Mouse (Mus musculus) left cerebral cortex, adult 6 months (tissue): Measurements from ENCODE around the gene Fam3a. TPM values are rescaled to one million over a fixed set of nuclear protein-coding genes. Genes with fewer than 3 reads are reported as not detected.

Experiments
- long read RNA-seq, 2 experiments: library from polyadenylated mRNA; unstranded; transcript quantifications; one replicate each; pipeline ENCODE4 v2.0.0; 2019 to 2020
- polyA plus RNA-seq: library from polyadenylated mRNA; unstranded; fragments of <200 nt; fragmentation: Nextera tagmentation; gene quantifications from 2 replicates; pipeline ENCODE4 v1.2.3, GENCODE M21; 2021

Gene Fam3a
- 17.4 and 21.2 TPM in 2 replicates for polyA plus RNA-seq
- long read RNA-seq, experiment 1, transcript Fam3a-206 (9 exons, 1,899 nt), result major isoform, 52 of 85 reads
- long read RNA-seq, experiment 1, partial matches to known transcripts, result 5 of 85 reads
- long read RNA-seq, experiment 1, other reads (novel, unspliced or antisense), result 24 of 85 reads
- long read RNA-seq, experiment 2, transcript Fam3a-206 (9 exons, 1,899 nt), result major isoform, 14 of 29 reads
- long read RNA-seq, experiment 2, partial matches to known transcripts, result 3 of 29 reads
- long read RNA-seq, experiment 2, other reads (novel, unspliced or antisense), result 11 of 29 reads

DNA sequence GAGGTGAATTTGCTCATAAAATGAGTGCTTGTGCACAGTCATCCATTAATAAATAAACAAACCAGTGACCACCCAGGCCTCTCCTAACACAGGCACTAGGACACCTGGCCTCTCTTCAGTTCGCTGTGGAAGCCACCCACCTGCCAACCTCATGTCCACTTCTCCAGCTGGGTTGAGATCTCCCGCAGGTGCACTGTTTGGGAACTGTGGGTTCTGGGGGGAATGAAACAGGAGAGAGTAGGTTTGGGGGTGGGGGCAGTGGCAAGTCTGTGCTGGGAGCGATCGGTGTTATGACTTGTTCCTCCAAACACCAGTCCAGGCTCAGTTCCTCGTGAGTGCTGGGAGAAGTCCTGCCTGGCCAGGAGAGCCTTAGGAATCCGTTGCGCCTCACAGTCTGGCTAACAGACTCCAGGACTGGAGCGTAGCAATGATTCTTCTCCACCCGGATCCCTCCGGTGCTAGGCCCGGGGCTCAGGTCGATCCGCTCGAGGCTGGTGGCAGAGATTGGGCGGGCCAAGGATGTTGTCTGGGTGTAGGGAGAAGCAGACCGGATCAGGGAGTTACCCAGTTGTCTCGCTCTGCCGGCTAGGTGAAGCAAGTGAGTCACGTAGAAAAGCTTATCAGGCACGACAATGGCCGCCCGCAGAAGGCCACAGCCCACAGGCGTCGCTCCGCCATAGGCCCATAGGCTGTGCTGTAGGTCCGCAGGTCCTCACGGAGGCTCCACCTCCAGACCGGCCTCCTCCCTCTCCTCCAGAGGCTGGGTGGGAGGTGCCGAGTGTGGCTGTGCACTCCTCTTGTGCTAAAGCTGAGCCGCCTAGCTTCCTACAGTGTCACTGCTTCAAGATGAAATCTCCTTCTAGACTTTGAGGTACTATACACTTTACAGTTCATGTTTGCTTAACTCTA, at the start of gene Fam3a, which contains the start of gene Ikbkg:
Gene Fam3a, minus strand, starts transcription at position 738 of the 909 bp plus-strand sequence.
Gene Ikbkg, plus strand, starts transcription at position 756 of the 909 bp plus-strand sequence.

DNA sequence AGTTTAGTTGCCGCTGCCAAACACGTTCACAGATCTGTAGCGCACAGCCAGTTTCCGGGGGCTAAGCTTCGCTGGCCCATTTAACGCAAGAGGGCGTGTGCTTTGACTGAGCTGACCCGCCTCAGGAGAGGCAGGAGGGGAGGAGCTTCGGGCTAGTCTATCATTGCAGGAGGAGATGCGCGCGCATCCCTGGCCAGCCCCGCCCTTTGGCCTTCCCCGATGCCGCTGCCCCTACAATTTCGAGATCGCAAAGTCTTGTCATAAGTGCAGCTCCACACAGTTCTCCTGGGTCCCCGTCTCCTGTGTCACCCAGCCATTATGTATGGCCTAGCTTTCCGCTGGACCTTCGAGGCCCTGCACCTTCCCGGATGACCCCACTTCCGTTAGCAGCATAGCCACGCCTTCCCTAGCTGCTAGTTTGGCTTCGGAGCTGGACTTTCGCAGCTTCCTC, 35.8 kb upstream of the Fam3a start, which contains the start of gene G6pdx:
Gene G6pdx, minus strand, starts transcription at position 369 of the 451 bp plus-strand sequence.

GRCm38 (mm10) chrX:74372888-74373549, 20.1 kb downstream of the Fam3a start, which contains the start of the genes Ubl4a and Slc10a3:
TSS of gene Ubl4a (minus strand) at chrX:74373218.
TSS of gene Slc10a3 (minus strand) at chrX:74373349.

DNA sequence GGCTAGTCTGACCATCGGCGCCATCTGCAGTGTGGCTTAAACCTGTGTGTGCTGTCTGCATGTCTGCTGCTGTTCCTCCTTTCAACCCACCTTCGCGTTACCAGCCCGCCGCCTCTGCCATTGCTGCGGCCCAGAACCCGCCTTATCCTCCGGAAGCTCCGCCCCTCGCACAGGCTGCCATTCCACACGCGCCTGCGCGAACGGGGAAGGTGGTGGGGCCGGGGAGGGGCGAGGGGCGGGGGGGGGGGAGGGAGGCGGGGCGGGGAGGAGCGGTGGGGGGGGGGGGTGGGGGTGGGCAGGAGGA, 39.7 kb downstream of the Fam3a start, which contains the start of gene Lage3:
Gene Lage3, minus strand, starts transcription at position 152 of the 304 bp plus-strand sequence.

Other genes with a start within 250 kb of the Fam3a start
- gene Tex28, start 225.4 kb downstream of the Fam3a start, polyA plus RNA-seq, result not detected in 2 replicates
- gene Tktl1, start 216.0 kb downstream of the Fam3a start, polyA plus RNA-seq, result 0.13 TPM in 1 of 2 replicates, not detected in the other
- 3.0 and 3.1 TPM in 2 replicates for gene Flna, start 143.5 kb downstream of the Fam3a start, polyA plus RNA-seq
- gene Emd, start 138.6 kb downstream of the Fam3a start, polyA plus RNA-seq, result 8.0 and 8.3 TPM in 2 replicates
- gene Rpl10, start 122.5 kb downstream of the Fam3a start, polyA plus RNA-seq, result 1,226 and 1,360 TPM in 2 replicates
- gene Taz, start 111.4 kb downstream of the Fam3a start, polyA plus RNA-seq, result 32.5 and 43.3 TPM in 2 replicates
- 2.0 and 2.9 TPM in 2 replicates for gene Dnase1l1, start 110.9 kb downstream of the Fam3a start, polyA plus RNA-seq
- 121 and 138 TPM in 2 replicates for gene Atp6ap1, start 96.2 kb downstream of the Fam3a start, polyA plus RNA-seq
- 172 and 250 TPM in 2 replicates for gene Gdi1, start 88.3 kb downstream of the Fam3a start, polyA plus RNA-seq
- gene Fam50a, start 80.2 kb downstream of the Fam3a start, polyA plus RNA-seq, result 26.7 and 27.5 TPM in 2 replicates
- 1.5 and 1.6 TPM in 2 replicates for gene Plxna3, start 64.2 kb downstream of the Fam3a start, polyA plus RNA-seq
- gene Lage3, start 39.7 kb downstream of the Fam3a start, polyA plus RNA-seq, result 47.9 and 50.4 TPM in 2 replicates
- gene Ubl4a, start 20.1 kb downstream of the Fam3a start, polyA plus RNA-seq, result 110 and 116 TPM in 2 replicates
- gene Slc10a3, start 19.9 kb downstream of the Fam3a start, polyA plus RNA-seq, result 3.3 and 3.8 TPM in 2 replicates
- gene Ikbkg, start within 50 bp of the Fam3a start, polyA plus RNA-seq, result 7.3 and 10.4 TPM in 2 replicates
- gene G6pdx, start 35.9 kb upstream of the Fam3a start, polyA plus RNA-seq, result 17.4 and 18.3 TPM in 2 replicates
- gene Gm6880, start 88.1 kb upstream of the Fam3a start, polyA plus RNA-seq, result not detected in 2 replicates
- not detected in 2 replicates for gene Olfr1326-ps1, start 181.6 kb upstream of the Fam3a start, polyA plus RNA-seq
- gene Olfr1325, start 199.4 kb upstream of the Fam3a start, polyA plus RNA-seq, result not detected in 2 replicates